Mouse (Mus musculus) C2C12 (cell line): Measurements from ENCODE around the gene Mrpl43.

Experiments used
- MAX ChIP-seq: IDR thresholded peaks from one replicate; pipeline ENCODE4 v1.6.1; 2011; ENCODE audit warnings: mild to moderate bottlenecking, control low read depth
- MYOG ChIP-seq: IDR thresholded peaks from one replicate; pipeline ENCODE4 v1.6.1; 2011; ENCODE audit not compliant: control insufficient read depth, insufficient read length; ENCODE audit errors: extremely low read depth
- USF1 ChIP-seq: IDR thresholded peaks from one replicate; pipeline ENCODE4 v1.6.1; 2011; ENCODE audit warnings: low read depth, mild to moderate bottlenecking, control low read depth, moderate library complexity

DNA sequence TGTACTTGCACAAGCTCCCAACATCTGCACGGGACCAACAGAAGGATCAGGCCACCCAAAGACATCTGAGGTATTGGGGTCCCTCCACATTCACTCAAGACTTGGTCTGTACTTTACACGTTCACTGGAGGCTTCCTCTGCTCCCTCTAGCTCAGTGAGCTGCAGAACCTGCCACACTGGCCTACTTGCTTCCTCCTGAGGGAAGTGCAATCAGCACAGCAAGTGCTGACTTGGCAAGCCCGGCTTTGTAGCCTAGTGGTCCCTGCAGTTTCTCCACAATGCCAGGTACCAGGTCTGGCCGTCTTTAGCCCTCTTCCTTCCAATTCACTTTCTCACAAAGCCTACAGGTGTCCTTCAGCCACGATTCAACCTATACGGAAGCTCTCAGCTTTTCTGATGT is 19.2 kb downstream of the Mrpl43 start:
- TF ChIP-seq MYOG, result no peak
- TF ChIP-seq USF1, result no peak
- no peak for TF ChIP-seq MAX
